Mouse (Mus musculus): ENCODE measurements around the gene Anapc7.

DNA sequence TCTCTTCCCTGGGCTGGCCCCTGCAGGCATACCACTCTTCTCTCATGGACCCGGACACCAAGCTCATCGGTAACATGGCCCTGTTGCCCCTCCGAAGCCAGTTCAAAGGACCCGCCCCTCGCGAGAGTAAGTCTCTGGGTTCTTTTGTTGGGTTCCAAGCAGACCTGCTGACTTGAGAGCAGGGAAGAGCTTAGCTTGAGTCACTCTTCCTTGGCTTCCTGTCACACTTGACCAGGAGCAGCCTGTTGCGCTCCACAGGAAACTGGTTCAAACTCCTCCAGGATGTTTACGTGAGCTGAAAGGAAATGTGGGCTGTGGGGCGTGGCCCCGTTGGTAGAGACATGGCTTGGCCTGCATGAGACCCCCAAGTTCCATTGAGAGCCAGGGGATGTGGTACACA, 24.7 kb upstream of the Anapc7 start:
- TF ChIP-seq CTCF (IDR thresholded peaks at IDR 0.05; ENCODE audit: low read depth) (no peak), EP300 (IDR thresholded peaks at IDR 0.05; ENCODE audit: low read depth) (no peak)
